Mouse (Mus musculus): ENCODE results near the gene Alox12b.

DNA sequence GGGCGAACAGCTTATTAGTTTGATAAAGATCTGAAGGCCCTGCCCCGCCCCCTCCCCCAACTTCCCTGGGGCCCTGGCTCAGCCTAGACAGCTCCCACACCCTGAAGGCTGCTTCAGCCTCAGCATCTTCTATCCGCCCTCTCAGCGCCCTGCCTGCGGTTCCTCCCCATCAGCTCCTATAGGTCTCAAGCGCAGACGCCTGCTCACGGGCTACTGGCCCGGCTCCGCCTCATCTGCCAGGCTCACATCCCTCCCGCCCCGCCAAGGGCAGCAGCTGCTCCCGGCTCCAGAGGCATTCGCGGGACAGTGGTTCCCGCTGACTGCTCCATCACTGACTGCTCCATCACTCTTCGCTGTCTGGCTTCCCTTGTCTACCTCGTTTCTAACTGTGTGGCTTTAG, at the start of gene Alox12b:
- TF ChIP-seq CTCF (IDR thresholded peaks at IDR 0.05 in 2 of 3, conservative IDR thresholded peaks at IDR 0.05 in 1 of 3; ENCODE audit: control insufficient read depth in 1 of 3, insufficient read depth in 1 of 3, low read depth in 2 of 3, low read length in 3 of 3, poor library complexity in 1 of 3, severe bottlenecking in 1 of 3) (no peak), ZNF384 (IDR thresholded peaks at IDR 0.05; ENCODE audit: low read depth, low read length) (no peak)
